Mouse (Mus musculus) lung, postnatal 10 days (tissue): ENCODE measurements around the gene Prdm8.

Experiments used
- DNase-seq: peaks from one replicate; pipeline ENCODE4 v3.0.0; 2021

Prdm8 gene

DNA sequence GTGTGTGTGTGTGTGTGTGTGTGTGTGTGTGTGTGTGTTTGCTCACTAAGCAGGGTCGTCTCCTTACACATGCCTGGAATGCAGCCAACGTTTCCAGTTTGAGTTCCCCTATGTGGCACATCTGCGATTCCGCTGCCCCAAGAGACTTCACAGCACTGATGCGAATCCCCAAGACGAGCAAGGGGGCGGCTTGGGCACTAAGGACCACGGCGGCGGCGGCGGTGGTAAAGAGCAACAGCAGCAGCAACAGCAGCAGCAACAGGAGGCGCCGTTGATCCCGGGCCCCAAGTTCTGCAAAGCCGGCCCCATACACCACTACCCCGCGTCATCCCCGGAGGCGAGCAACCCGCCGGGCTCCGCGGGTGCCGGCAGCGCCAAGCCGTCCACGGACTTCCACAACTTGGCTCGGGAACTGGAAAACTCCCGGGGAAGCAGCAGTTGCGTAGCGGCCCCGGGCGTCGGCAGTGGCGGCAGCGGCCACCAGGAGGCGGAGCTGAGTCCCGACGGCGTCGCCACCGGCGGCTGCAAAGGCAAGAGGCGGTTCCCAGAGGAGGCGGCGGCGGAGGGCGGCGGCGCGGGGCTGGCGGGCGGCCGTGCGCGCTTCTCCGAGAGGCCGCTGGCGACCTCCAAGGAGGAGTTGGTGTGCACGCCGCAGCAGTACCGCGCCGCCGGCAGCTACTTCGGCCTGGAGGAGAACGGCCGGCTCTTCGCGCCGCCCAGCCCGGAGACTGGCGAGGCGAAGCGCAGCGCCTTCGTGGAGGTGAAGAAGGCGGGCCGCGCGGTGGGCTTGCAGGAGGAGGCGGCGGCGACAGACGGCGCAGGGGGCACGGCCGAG is 18.2 kb downstream of the Prdm8 start:
- peak; percentile 91 for DNase-seq

DNA sequence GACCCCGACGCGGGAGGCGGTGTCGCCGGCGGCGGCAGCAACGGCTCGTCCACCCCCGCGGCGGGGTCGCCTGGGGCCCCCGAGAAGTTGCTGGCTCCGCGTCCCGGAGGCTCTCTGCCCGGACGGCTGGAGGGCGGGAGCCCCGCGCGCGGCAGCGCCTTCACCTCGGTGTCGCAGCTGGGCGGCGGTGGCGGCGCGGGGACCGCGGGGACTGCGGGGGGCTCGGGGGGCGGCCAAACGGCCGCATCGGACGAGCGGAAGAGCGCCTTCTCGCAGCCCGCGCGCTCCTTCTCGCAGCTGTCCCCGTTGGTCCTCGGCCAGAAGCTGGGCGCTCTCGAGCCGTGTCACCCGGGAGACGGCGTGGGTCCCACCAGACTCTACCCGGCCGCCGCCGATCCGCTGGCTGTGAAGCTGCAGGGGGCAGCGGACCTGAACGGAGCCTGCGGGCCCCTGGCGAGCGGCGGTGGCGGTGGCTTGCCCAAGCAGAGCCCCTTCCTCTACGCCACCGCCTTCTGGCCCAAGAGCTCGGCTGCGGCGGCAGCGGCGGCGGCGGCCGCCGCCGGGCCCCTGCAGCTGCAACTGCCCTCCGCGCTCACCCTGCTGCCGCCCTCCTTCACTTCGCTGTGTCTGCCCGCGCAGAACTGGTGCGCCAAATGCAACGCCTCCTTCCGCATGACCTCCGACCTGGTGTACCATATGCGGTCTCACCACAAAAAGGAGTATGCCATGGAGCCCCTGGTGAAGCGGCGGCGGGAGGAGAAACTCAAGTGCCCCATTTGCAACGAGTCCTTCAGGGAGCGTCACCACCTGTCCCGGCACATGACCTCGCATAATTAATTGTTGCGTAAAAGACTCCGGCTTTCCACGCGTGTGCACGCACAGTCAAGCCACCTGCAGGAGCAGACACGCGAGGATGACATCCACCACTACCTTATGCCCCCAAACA is 19.1 kb downstream of the Prdm8 start:
- peak; percentile 51 for DNase-seq

DNA sequence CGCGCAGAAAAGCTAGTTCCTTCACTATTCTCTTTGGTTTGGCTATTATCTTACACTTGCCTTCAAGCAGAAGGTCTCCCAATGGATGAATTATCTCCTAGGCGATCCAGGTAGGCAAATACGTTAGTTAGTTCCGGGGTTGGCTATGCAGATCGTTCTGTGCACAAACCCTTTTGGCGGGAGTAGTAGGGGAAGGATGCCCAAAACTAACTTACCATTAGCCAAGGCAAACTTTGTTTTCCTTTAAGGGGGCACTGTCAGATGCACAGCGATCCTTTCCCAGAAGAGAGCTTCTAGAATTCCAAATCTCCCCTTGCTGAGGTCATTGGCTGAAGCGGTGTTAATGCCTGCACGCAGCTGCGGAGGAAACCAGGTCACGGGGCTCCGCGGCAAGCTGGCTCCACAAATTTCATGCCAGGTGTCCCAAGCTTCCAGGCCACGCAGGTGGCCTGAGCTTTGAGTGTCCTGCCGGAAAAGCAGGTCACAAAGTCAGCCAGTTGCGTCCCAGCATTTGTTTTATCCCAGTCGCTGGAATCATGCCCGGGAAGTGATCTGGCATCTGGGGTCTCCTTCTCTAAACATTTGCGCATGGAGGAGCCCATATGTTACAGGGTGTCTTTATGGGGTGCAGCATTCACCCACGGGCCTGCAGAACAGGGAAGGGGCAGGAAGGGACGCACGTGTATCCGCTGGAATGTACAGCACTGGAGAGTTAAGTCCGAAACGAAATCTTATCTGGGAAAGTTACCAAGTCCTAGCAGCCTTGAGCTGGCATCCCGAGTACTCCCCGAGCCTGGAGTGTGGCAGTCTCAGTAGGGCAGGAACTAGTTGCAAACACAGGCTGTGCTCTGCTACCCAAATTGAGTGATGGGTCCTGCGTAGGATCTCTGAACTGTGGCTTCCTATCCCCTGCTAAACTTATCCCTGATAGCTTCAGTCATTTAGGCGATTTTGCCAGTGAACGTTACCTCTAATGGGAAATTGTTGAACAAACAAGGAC is 22.5 kb downstream of the Prdm8 start:
- no peak for DNase-seq

DNA sequence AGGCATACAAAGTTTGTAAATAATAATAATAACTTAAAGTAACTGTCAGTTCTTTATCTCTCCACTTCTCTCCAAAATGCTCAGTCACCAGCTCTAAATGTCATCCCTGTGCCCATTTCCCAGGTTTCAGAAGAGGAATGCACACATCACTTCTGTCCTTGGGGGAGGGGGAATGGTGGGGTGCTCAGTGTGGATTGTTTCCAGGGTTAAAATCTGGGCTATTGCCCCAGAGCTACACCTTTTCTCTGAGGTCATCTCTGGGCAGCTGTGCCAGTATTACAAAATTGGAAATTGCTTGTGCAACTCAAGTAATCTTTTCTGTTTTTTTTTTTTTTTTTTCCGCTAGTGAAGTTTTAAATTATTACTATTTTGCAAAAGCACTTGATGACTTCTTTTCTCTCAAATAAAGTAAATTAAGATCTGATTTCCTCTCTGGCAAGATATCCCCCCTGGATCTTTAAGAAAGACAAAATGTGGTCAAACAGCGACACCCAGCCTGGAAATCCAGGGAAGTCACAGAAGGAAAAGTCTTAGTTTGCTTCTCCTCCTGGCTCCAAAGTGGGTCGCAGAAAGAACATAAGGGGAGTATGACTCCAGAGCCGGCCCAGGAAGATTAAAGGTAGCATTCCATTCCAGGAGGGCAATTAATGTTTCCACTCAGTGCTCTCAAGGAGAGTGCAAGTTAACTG is 25.4 kb downstream of the Prdm8 start:
- DNase-seq, result no peak

DNA sequence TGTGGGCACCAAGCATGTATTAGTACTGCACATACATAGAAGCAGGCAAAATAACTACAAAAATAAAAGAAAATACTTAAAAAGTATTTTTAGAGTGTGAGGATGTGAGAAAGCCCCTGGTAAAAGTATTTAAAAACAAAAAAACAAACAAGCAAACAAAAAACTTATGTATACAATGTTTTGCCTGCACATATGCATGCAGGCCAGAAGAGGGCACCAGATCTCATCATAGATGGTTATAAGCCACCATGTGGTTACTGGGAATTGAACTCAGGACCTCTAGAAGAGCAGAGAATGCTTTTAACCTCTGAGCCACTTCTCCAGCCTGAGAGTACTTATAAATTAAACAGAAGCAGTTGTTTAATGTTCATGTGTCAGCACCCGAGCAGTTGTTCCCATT is 28.0 kb downstream of the Prdm8 start:
- DNase-seq, result no peak

DNA sequence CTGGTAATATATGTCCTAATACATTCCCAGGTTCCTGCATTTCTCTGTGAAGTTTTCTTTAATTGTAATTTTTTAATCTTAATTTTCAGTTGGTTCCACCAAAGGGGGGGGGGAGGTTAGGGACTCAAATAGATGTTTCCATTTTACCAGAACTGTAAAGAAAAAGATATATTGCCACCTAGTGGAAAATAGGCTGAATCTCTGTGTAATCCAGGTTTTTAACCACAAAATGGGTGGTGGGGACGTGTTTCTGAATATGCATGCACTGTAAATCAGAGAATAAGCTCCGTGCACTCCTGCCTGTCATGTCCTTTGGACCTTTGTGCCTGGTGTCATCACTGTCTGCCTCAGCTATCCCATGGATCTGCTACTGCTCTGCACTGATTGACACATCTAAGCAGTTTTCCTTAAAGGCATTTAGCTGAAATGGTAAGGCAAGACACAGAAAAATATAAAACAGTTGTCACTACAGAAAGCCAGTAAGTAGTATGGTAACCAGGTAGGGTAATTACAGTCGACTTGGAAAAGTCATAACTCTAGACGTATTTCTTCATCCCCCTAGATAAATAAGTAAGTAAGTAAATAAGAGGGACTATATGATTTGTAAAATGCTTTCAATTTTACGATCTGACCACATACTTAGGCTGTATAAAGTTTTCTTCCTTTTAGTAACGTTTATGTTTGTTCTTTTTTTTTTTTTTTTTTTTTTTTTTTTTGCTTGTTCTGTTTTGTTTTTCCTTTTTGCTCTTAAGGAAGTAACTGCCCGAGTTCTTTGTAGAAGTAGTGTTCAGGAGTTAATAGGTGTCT is 31.6 kb downstream of the Prdm8 start:
- no peak for DNase-seq

DNA sequence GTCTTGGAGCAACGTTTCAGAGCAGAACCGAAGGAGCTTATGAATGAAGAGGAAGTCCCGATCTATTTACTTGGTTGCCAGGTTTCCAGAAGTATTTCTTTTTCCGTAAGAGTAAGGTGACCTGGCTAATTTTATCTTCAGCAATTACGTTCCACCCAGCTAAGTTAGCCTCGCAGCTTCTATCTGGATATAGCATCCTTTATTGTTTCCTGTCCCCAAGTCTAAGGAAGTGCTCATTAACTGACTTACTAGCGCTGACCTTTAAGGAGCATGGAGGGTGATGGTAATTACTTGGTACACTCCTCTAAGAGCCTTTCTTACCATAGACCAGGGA is 32.2 kb downstream of the Prdm8 start:
- no peak for DNase-seq

DNA sequence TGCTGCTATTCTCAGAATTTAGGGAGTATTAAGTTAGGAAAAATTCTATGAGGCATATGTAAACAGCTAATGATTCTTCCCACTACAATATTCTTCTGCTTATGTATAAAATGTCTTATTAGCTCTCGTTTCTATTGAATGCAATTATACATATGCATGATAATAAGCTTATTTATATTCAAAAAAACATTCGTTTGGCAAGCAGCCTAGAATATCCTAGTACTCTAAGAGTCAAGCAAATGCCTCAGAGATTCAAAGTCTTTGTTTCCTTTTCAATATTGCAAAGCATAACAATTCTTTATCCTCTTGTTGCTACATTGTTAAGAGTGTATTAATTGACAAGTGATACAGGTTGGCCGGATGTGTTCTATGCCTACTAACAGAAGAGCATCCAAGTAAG is 34.6 kb downstream of the Prdm8 start:
- no peak for DNase-seq

DNA sequence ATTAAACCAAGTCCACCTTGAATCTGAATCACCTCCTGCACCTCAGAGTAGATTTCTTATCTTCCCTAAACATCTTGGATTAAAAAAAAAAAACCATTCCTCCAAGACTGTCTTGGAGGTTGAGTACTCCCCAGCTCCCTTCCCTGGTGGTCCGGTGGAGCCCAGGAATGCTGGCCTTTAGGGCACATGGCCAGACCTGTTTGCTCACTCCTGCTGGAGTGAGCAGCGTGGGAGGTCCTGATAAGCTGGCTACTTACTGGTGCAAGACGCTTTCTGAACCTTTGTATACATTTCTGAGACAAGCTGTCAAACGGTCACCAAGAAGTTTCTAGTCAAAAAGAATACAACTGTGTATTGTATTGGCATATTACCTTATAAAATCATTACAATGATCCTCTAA is 36.0 kb downstream of the Prdm8 start:
- no peak for DNase-seq

DNA sequence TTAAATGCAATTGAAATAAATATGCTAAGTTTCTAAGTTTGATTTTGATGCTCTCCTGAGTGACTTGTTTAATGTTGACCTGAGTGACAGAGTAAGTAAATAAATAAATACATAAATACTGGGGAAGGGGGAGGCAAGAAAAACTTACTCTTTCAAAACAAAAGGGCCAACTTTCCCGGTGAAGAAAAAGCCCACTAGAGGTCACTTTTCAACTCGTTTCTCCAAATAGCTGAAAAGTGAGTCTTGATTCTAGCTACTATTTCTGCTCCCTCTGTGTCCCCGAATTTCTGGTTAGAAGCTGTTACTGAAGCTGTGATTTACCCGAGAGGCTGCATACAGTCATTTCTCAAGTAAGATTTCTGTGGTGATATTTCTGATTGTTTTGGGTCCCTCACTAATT is 45.5 kb downstream of the Prdm8 start:
- DNase-seq, result no peak

DNA sequence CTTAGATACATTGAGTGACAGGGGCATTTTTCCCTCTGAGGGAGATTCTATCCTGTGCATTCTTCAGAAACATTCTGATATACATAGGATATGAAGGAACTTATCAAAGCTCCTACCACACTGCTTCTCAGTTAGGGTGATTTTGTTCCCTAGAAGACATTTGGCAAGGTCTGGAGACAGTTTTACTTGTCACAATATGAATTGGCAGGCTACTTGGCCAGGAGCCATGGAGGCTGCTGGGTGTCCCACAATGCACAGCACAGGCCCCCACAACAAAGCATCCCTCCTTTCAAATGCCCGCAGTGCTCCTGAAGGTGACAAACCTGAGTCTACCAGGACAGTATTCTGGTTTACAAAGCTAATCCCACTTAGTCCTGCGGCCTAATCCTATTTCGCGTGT is 55.0 kb downstream of the Prdm8 start:
- no peak for DNase-seq

DNA sequence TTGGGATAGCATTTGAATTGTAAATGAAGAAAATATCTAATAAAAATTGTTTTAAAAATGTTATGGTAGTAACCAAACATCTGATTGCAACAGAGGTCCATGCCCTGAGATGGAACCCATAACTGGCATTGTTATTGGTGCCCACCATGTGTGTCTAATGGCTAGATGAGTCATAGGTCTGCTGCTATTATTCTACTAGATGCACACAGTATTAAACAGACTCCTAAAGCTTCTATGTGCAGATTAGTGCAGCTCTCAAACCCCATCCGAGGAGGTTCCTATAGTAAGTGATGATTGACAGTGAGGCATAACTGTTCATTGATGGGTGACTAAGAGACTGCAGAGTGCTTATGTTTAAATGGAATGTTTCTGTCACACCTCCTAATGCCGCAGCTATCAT is 59.7 kb downstream of the Prdm8 start:
- DNase-seq, result no peak

DNA sequence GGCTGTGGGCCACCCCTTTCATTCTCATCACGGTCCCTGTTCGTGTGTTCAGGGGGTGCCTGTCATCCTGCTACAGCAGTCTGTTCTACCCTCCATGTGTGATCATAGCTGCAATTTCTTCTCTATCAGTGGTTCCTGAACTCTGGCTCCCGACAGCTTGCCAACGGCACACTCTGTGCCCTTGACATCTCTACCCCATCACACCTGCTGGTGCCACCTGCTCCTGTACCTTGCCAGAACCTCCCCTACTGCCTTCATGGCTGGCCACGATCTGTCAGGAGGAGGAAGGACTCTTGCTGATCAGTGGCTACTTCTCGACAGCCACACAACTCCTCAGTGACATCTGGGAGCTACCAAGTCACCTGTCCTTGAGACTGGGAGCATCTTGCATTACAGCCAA is 62.5 kb downstream of the Prdm8 start:
- DNase-seq, result no peak

DNA sequence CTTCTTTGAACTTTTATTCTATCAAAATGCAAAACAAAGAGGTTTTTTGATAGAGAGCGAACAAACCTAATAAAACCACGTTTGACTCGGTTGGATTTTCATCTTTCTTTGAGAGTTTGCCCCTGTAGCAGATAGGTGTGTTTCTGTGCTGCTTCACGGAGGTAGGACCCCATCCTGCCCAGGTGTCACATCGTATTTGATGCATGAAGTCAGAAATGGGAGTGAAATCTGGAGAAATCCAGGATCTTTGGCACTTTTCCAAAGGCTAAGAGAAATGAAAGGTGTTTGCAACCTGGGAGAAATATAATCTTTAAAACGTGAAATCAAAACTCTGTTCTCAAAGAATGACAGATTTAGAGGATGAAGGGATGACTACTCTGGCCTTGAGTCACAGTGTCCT is 71.5 kb downstream of the Prdm8 start:
- no peak for DNase-seq
